Mouse (Mus musculus) 416B (cell line): ENCODE measurements around the gene Anln.
"Not testable (repeated sequence)": the region's sequence is repeated elsewhere in the genome, so short reads cannot be mapped to it uniquely, and the experiment has no call there.

Source experiments
- DNase-seq: peaks from one replicate; pipeline ENCODE4 v3.0.0; 2011; ENCODE audit warnings: low read depth

Gene Anln

DNA sequence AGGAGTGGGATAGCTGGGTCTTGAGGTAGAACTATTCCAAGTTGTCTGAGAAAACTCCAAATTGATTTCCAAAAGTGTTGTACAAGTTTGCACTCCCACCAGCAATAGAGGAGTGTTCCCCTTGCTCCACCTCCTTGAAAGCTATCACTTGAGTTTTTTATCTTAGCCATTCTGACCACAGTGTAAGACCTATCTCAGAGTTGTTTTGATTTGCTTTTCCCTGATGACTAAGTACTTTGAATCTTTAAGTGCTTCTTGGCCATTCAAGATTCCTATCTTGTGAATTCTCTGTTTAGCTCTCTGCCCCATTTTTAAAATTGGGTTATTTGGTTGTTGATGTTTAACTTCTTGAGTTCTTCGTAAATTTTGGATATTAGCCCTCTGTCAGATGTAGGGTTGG lies 69.9 kb downstream of the Anln start:
- no peak for DNase-seq

DNA sequence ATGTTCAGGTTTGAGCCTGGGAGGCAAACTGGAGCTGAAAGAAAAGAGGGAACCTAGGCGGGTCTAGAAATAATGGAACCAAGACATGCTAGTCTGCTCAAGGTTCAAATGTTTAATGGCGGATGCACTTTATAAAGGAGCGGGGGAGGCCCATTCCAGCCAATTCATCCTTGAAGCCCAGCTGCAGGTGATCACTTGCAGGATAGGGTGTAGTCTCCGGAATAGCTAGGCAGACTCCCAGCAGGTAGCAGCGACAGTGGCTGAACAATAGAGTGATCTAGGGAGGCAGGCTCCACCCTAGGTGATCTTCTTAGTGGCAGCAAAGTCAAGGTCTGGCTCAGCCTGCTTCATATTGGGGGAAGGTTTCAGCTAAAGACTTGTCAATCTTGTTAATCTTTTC lies 72.9 kb downstream of the Anln start:
- DNase-seq = not testable (repeated sequence)

DNA sequence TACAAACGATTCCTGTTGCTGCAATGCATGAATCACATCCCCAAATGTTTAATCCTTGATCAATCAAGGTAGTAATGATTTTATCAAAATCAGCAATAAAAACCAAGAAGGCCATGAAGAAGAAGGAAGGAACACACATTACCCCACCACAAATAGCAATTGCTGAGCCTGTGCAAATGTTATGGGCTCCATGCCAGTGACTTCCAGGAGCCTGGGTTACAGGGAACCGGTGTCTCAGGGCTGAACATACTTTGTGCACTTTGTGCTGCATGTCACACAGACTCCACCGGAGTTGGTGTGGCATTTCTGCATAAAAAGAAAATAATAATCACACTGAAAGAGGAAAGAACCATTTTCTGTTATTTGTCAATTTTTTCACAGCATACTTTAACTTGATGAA lies 74.9 kb downstream of the Anln start:
- no peak for DNase-seq

DNA sequence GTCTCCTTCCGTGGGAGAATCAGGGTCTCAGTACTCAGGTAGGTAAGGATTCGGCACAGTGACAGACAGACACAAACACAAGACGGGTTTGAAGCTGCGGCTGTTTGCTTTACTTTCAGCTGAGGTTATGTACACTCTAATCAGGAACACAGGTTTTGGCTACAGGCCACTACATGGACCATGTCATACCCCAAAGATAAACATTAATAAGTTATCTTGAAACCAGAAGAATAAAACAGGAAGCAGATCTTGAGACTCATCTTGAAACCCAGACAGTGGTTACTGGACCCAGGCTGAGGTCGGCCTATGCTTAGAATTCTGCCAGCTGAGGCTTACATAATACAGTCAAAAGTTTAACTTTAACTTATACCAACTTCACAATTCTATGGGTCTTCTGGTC lies 75.8 kb downstream of the Anln start:
- peak; percentile 87 for DNase-seq

DNA sequence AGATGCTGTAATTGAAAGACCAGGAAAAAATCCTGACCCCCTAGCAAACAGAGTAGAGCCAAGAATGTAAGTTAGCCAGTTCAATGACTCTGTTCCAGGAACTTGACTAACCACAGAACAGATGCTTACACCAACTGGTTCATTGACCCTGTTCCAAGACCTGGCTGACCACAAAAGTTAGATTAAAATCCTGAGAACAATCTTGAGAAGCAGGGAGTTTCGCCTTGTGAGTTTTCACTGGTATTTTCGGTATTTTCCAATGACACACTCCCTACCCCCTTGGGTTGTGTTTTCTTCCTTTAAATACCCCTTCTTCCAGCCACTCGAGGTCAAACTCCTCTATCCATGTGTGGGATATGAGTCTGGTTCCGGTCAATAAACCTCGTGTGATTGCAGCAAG lies 79.3 kb downstream of the Anln start:
- peak; percentile 65 for DNase-seq

DNA sequence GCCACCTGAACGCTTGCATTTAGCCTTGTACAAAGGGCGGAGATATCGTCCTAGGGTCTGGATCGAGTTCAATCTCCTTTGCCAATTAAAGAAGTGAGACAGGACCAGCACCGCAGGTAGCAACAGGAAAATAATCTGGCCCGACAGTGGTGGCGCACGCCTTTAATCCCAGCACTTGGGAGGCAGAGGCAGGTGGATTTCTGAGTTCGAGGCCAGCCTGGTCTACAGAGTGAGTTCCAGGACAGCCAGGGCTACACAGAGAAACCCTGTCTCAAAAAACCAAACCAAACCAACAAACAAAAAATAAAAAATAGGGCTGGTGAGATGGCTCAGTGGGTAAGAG lies 81.1 kb downstream of the Anln start:
- DNase-seq = not testable (repeated sequence)

DNA sequence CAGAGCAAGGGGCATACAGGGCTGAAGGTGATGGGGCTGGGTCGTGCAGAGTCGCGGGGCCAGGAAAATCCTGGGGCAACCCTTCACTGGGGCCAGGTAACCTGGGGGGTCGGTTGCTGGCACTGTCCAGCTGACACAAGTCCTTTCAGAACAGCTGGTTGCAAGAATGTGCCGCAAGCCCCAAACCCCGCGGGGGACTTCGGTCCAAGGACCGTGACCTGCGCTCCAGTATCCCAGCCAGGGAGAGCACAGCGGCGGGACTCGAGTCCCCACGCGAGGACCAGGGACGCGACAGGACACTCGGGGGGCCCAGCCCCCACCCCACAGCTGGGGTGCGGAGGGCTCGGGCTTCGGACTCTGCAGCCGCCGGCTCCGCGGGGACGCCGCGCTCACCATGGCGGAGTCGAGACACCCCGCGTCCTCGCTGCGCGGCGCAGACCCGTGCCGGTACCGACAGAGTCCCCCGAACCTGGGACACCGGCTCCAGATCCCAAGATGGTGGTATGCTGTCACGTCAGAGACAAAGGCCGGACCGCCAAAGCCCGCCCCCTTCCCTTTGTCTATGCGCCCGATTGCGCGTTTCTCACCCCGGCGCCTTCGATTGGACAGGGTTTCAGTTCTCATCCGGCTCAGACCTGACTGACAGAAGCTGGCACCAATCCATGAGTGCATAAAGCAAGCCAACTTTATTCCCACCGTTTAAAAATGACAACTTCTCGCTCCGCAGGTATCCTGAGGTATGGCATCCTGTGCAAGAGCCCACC lies 81.7 kb downstream of the Anln start, which contains the start of gene Zfp810:
TSS of gene Zfp810 (minus strand) at position 493 of the 764 bp plus-strand sequence.
- no peak for DNase-seq

DNA sequence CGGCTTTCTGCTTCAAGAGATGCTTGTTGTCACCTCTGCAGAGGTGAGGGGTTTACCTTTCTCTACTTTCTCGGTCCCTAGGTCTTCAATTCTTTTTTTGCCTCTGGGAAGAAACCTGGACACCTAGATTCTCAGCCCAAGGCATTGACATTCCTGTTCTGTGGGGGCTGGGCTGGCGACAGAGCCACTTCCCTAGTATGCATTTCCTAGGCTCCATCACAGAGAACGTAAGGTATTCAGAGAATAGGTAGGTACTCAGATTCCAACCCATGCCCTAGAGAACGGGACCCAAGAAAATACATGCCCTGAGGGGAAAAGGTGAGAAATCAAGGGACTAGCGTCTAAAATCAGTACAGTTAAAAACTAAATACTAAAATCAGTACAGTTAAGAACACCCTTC lies 82.3 kb downstream of the Anln start:
- DNase-seq = no peak

DNA sequence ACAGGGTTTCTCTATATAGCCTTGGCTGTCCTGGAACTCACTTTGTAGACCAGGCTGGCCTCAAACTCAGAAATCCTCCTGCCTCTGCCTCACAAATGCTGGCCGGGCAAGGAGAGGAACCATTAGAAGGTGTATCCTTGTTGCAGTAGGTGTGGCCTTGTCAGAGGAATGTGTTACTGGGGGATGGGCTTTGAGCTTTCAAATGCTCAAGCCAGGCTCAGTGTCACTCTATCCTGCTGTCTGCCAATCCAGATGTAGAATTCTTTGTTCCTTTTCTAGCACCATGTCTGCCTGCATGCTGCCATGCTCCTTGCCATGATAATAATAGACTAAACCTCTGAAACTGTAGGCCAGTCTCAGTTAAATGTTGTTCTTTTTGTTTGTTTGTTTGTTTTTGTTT lies 86.8 kb downstream of the Anln start:
- no peak for DNase-seq
